Comparison of ENCODE assay signal across 13 mouse cellular contexts in the genomic region with DNA sequence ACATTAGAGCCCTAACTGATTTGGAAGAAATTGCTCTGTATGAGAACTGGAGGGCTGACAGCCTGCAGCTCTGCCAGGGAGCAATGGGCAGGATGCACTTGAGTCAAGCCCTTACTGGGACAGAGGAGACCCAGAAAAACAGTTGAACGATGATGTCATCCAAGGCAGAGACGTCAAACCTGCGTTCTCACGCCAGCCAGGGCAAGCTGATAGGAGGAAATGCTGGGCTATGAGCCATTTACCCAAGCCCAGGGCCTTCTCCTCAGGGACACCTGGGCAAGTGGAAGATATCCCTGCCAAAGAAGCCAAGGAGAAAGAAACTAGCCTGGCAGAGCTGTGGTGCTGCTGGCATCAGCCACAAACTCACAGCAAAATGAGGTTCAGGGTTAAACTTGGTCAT.
DNase-seq lines count a peak whose midpoint lies in the region; ATAC-seq lines count a peak whose summit lies in the region.
"Had no signal": no experiment of that assay in that cellular context is flagged by ENCODE, and none has a peak within 500 bp of the region (broad histone marks: within the 10 kb centered on the region; RNA-seq: fewer than 3 reads in every experiment).

No protein-coding gene starts in this region.

- peaks cover 5% of the 10 kb centered on the region; the same call in 1 of the 2 replicates for H3K4me1 ChIP-seq in neural tube, embryonic 15.5 days
- H3K4me1 ChIP-seq: intestine, embryonic 15.5 days had no signal

- 86% methylated on average over 4 of the region's 4 CpGs for WGBS in neural tube, embryonic 15.5 days

- no peaks in the 10 kb centered on the region for H3K9me3 ChIP-seq in neural tube, embryonic 15.5 days (replicated peaks)
- H3K9me3 ChIP-seq: intestine, embryonic 15.5 days had no signal

- no peak overlapping the region for H3K9ac ChIP-seq in neural tube, embryonic 15.5 days (replicated peaks)
- H3K9ac ChIP-seq: intestine, embryonic 15.5 days; lung, embryonic 14.5 days had no signal

- H3K27ac ChIP-seq in neural tube, embryonic 15.5 days (replicated peaks): 0 out of 2 replicates have a peak overlapping the region, but pooled peaks have one; percentile 33
- H3K27ac ChIP-seq: intestine, embryonic 15.5 days had no signal

- intact Hi-C loops in left cerebral cortex, postnatal 36 days (cut with DNase I): no loop called here

- peaks cover 31% of the 10 kb centered on the region for H3K36me3 ChIP-seq in neural tube, embryonic 15.5 days

- H3K4me2 ChIP-seq in neural tube, embryonic 15.5 days: no peak overlapping the region
- H3K4me2 ChIP-seq: intestine, embryonic 15.5 days; lung, embryonic 14.5 days had no signal

- H3K4me3 ChIP-seq in neural tube, embryonic 15.5 days (replicated peaks): no peak overlapping the region
- H3K4me3 ChIP-seq: erythroblast, embryonic 14.5 days; intestine, embryonic 15.5 days had no signal

- ATAC-seq in neural tube, embryonic 15.5 days (ENCODE audit: low FRiP score): no peak
- ATAC-seq: intestine, embryonic 15.5 days had no signal

- H3K27me3 ChIP-seq in neural tube, embryonic 15.5 days (replicated peaks): no peaks in the 10 kb centered on the region
- H3K27me3 ChIP-seq: intestine, embryonic 15.5 days had no signal

- peak; percentile 57 to 89 for DNase-seq in adrenal gland, adult (ENCODE audit: inconsistent age in 2 of 2, low spot score in 1 of 2)
- DNase-seq in adrenal gland, postnatal 4 days (ENCODE audit: low spot score in 2 of 2): no peak
- DNase-seq in ovary, adult 18-20 months (ENCODE audit: low spot score): peak; percentile 7
- DNase-seq in ovary, postnatal 10 days (ENCODE audit: low spot score): no peak
- DNase-seq in cerebellum, postnatal 25 days: peak; percentile 54 to 59
- DNase-seq in left cerebral cortex, postnatal 36 days (ENCODE audit: low spot score in 2 of 2): no peak
- DNase-seq in kidney, postnatal 25 days: no peak
- DNase-seq: embryo, embryonic 11 days; liver; lung, embryonic 14.5 days had no signal

Comparison
In these comparisons a context has a peak if more than half of its experiments do, and no peak if none do; other contexts are left out.
1. DNase-seq: peak in adrenal gland, adult (2 of 2), ovary, adult 18-20 months (single experiment) and cerebellum, postnatal 25 days (2 of 2); none in adrenal gland, postnatal 4 days (0 of 2), ovary, postnatal 10 days (single experiment), left cerebral cortex, postnatal 36 days (0 of 2) and kidney, postnatal 25 days (0 of 2).